Mouse (Mus musculus) brain, adult 2 months (tissue): ENCODE measurements around the gene Olfr481.

ENCODE experiments used
- DNase-seq: peaks from one replicate; pipeline ENCODE4 v3.0.0; 2011; ENCODE audit warnings: low read depth, low spot score

Gene Olfr481

DNA sequence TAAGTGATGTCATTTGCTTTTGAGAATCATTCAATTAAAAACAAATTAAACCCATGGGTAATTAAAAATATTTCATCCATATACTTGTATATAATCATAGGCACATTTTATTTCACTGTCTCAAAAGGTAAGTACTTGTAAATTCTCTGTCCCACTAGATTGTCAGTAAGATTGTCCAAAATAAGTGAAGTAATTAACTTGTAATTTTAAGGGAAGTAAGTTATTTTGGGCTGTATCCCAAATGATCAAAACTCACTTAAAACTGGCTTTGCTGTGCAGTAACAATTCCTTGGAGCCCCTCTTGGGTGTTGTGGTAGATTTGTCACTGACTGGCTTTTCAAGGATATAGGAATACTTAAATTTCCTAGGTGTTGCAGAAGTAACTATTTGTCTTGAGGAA is at the start of gene Olfr481:
Olfr481 (plus strand) TSS at position 301 of the 400 bp plus-strand sequence.
- no peak for DNase-seq

DNA sequence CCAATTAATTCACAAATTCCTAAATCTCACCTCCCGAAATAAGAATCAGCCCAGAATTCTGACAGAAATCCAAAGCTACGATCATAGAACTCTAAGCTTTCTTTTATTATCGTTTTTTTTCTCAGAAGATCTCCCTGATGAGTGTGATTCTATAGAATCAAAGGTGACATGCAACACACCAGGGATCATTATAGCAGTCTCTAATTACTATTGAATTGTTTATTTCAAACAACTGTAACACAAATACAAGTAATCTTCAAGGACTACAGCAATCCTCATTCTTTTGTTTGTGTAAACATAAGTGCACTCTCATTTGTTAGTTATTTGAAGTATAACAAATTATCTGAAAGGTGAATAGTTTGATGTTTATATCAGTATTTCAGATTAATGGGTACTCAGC is 45.8 kb upstream of the Olfr481 start, which contains the start of gene Olfr478:
Olfr478 (minus strand) TSS at position 101 of the 400 bp plus-strand sequence.
- DNase-seq = no peak

DNA sequence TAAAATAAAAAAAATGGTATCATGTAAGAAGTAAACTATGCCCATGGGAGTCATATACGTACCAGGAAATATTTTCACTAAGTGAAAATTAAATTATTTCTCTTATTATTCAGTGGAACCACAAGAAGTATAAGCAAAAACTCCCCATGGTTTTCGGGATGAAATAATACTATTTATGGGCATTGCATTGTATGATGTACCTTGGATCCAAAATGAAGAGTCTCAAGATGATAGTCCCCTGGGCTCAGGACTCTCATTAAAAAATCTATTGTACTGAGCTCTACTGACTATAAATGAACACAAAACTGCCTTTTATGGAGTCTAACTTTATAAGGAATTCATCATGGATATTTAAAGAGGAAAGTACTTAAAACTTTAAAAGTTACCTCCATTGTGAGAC is 29.3 kb upstream of the Olfr481 start, which contains the start of gene Olfr479:
Olfr479 (plus strand) TSS at position 301 of the 400 bp plus-strand sequence.
- DNase-seq = no peak

DNA sequence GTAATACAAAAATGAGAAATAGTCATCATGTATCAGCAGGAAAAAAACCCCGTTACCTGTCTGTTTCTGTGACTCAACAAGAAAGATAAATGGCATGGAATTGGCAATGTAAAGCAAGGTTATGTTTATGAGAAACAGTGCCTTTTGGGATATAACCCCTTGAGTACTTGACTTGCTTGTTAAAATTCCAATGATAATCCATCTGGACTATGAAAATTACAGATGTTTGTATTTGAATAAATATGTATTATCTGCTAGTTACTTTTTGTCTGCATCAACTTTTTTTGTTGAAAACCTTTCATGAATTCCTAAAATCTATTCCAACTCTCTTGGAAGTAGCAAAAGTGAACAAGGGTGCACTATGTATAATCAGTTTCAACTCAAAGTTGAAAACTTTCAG is 12.4 kb upstream of the Olfr481 start, which contains the start of gene Olfr480:
Olfr480 (minus strand) TSS at position 101 of the 400 bp plus-strand sequence.
- DNase-seq = no peak

DNA sequence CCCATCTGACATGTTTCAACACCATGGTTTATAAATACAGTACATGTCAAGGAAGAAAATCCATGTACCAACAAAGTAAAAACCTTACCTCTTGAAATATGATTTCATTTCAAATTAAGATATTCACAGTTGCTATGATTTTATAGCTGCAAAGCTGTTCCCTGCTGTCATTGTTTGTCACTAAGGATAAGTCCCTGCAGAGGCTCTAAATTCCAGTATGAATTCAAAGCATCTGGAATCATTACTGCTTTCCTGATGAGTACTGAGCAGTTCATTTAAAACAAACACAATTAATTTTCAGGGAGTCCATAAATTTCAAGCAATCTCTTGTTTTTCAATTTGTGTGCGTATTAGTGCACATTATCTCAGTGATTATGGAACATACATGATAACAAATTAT is 17.8 kb downstream of the Olfr481 start, which contains the start of gene Olfr482:
Olfr482 (minus strand) TSS at position 101 of the 400 bp plus-strand sequence.
- no peak for DNase-seq

DNA sequence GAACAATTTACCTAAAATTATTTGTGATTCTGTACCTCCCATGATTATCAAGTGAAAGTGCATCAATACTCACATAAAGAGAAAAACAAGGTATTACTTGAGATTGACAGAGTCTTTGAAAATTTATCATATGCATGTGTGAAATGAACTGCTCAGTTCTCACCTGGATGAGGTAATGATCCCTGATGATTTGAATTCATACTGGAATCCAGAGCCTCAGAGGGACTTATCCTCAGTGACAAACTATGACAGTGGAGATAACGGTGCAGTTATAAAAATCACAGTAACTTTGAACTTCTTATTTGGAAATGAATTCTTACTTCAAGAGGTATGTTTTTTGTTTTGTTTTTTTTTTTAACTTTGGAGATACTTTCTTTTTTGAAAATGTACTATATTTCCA is 20.9 kb downstream of the Olfr481 start, which contains the start of gene Olfr483:
Olfr483 (plus strand) TSS at position 301 of the 400 bp plus-strand sequence.
- no peak for DNase-seq

DNA sequence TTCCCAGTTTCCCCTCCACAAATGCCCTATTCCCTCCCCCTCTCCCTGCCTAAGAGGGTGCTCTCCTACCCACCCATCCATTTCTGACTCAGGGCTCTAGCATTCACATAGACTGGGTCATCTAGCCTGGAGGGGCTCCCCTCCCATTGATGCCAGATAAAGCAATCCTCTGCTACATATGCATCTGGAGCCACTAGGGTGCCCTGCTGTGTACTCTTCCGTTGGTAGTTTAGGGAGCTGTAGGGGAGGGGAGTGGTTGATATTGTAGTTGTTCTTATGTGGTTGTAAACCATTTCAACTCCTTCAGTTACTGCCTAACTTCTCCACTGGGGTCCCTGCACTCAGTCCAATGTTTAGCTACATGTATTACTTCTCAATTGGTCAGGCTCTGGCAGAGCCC is 41.0 kb downstream of the Olfr481 start:
- DNase-seq = no peak

DNA sequence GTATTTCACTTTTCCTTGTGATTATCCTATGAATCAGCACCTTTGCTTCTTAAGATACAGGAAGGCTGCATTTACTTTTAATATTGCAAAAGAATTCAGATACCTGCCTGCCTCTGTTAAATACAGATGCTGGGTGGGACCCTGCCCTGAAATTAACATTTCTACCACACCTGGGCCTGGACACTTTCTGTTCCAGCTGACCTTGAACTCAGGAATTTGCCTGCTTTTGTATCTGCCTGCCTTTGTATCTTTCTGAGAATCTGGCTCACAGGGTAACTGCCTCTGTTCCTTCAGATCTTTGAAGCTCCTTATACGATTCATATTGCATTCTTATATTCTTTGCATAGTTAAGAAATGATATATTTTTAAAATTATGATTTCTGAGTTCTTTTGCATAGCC is 41.8 kb downstream of the Olfr481 start:
- DNase-seq = no peak

DNA sequence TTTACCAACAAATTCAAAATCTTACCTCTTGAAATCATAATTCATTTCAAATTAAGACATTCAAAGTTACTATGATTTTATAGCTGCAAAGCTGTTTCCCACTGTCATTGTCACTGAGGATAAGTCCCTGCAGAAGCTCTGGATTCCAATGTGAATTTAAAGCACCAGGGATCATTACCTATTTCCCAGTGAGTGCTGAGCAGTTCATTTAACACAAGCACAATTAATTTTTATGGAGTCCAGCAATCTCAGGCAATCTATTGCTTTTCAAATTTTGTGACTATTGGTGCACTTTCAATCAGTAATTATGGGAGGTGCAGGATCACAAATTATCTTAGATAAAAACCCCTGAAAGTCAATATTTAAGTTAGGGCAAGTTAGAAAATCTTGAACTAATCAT is 47.7 kb downstream of the Olfr481 start, which contains the start of gene Olfr484:
Olfr484 (minus strand) TSS at position 101 of the 400 bp plus-strand sequence.
- no peak for DNase-seq
